Mouse (Mus musculus) embryonic facial prominence, embryonic 14.5 days (tissue): ENCODE data around the gene Rfng. TPM values are rescaled to one million over a fixed set of nuclear protein-coding genes. Genes with fewer than 3 reads are reported as not detected.
A peak's percentile ranks its signal among the peaks of the same experiment; 100 is the strongest.

Experiments used
- ATAC-seq: fragments of 200-750 bp; cut with Nextera tagmentation; 2 replicates; pipeline ENCODE4 v1.8.0; 2017; ENCODE audit warnings: low read depth, moderate number of reproducible peaks, moderate TSS enrichment
- DNase-seq: peaks from one replicate; pipeline ENCODE4 v3.0.0-alpha.2; 2015; ENCODE audit warnings: low spot score
- H3K27ac ChIP-seq: fragments of 300-500 bp; sonication (generic); replicated peaks from 2 replicates; pipeline ENCODE4 v1.5.1; 2014; ENCODE audit warnings: low read depth, mild to moderate bottlenecking, low read length, moderate library complexity
- H3K27me3 ChIP-seq: fragments of 300-500 bp; sonication (generic); replicated peaks from 2 replicates; pipeline ENCODE4 v1.6.1; 2014; ENCODE audit warnings: low read length; ENCODE audit not compliant: control insufficient read depth, insufficient read depth
- H3K36me3 ChIP-seq: fragments of 300-500 bp; sonication (generic); 2 replicates; pipeline ENCODE4 v1.6.1; 2014; ENCODE audit warnings: low read length, mixed read lengths; ENCODE audit not compliant: control insufficient read depth, insufficient read depth
- H3K4me1 ChIP-seq: fragments of 300-500 bp; sonication (generic); 2 replicates; pipeline ENCODE4 v1.6.1; 2014; ENCODE audit warnings: antibody characterized with exemption, low read length; ENCODE audit not compliant: control insufficient read depth, insufficient read depth
- H3K4me2 ChIP-seq: fragments of 300-500 bp; sonication (generic); 2 replicates; pipeline ENCODE4 v1.6.1; 2014; ENCODE audit warnings: low read depth, mild to moderate bottlenecking, low read length, moderate library complexity, mixed read lengths
- H3K4me3 ChIP-seq: fragments of 300-500 bp; sonication (generic); 2 replicates; pipeline ENCODE4 v1.5.1; 2014; ENCODE audit warnings: low read depth, mild to moderate bottlenecking, low read length
- H3K9ac ChIP-seq: fragments of 300-500 bp; sonication (generic); 2 replicates; pipeline ENCODE4 v1.6.1; 2014; ENCODE audit warnings: low read depth, mild to moderate bottlenecking, low read length, moderate library complexity, mixed read lengths
- H3K9me3 ChIP-seq: fragments of 300-500 bp; sonication (generic); 2 replicates; pipeline ENCODE4 v1.6.1; 2016; ENCODE audit warnings: low read length; ENCODE audit not compliant: control insufficient read depth
- WGBS: fragments of 180-500 bp; shearing (Covaris S2); extraction: QIAGEN DNeasy Blood & Tissue Kit; methylation state at CpG from one replicate; pipeline ENCODE4 v1.1.7; 2014; 5-methylcytosine and 5-hydroxymethylcytosine counted together
- polyA plus RNA-seq: library from polyadenylated mRNA; unstranded; fragments of >200 nt; fragmentation: Nextera tagmentation; extraction: Ambion mirVana; gene quantifications from 2 replicates; pipeline ENCODE4 v1.2.1, GENCODE M21; 2014

Gene Rfng
- polyA plus RNA-seq, 1 experiment from 2014 or later, result 32.5 TPM

DNA sequence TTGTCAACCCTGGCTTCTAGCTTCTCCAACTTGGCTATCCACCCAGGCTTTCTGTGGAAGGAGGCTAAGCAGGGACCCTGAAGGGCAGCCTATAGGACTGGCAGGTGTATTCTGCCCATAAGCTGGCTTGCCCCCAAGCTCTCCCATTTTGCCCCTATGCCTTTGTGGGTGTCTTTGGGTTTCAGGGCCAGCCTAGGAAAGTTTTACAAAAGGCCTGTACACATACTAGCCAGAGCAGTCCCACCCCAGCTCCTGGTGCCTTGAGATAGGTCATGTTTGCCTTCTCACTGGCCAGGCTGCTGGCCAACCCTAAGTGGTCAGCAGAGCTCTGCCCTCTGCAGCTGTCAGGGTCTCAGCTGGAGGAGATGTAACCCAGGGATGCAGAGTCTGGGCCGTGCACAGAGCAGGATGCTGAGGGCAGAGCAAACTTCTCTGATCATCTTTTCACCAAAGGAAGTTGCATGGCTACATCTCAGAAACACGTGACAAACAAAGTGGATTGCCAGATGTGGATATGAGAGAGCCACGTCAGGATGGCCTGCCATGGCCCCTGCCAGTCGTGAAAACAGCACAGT, 41.4 kb upstream of the Rfng start:
- DNase-seq, result no peak
- WGBS, result 33% methylated on average over 4 of the region's 4 CpGs
- Histone ChIP-seq H3K4me2 (peak overlapping the region; percentile 86), H3K4me1 (peaks cover 25% of the 10 kb centered on the region), H3K27me3 (no peaks in the 10 kb centered on the region), H3K9me3 (no peaks in the 10 kb centered on the region), H3K9ac (peak overlapping the region; percentile 89), H3K27ac (peak overlapping the region; percentile 98), H3K36me3 (peaks cover 28% of the 10 kb centered on the region), H3K4me3 (peak overlapping the region; percentile 91)
- ATAC-seq, result no peak

- DNase-seq, result no peak
- 0% methylated on average over 16 of the region's 21 CpGs for WGBS
- peak overlapping the region; percentile 86 for H3K4me2 ChIP-seq
- peaks cover 34% of the 10 kb centered on the region for H3K36me3 ChIP-seq
- H3K4me1 ChIP-seq, result peaks cover 25% of the 10 kb centered on the region
- peak overlapping the region; percentile 91 for H3K4me3 ChIP-seq
- H3K9me3 ChIP-seq, result no peaks in the 10 kb centered on the region
- H3K27ac ChIP-seq, result peak overlapping the region; percentile 98
- peak overlapping the region; percentile 89 for H3K9ac ChIP-seq
- H3K27me3 ChIP-seq, result no peaks in the 10 kb centered on the region
- ATAC-seq, result peak; percentile 47; the same call in 1 of the 2 replicates
These were observed 40.8 kb upstream of the Rfng start for GRCm38 (mm10) chr11:120824787-120825288.

DNA sequence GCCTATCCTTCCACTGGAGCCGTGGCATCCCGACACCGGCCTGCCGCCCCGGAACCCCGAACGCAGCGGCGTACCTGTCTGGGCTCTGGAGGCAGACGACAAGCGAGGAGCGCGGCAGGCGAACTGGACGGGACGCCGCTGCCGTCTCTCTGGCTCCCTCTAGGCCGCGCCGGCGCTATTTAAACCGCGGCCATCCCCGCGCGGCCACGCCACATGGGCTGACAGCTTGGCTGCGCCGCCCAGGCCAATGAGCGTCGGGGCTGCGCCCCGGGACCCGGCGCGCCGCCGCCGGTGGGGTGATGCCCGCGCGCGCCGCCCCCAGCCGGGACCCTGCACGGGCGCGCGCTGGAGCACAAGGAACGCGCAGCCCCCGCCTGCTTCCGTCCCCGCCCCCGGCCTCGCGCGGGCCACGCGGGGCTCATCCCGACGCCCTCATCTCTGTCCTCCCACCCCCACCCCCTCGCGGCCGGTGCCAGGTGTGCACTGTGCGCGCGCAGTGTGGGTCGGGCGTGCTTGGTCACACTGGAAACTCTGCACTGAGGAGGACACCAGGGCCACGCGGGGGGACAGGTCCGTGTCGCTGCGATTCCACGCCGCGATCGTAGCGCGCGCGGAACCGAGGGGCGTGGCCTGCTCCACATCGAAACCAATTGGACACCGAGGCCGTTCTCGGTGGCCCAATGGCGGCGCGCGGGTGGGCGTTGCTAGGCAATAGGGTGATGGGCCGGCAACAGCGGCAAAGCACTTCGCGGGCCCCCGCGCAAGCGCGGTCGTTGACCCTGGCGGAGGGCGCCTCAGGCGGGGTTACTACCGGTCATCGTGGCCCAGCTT, 40.2 kb upstream of the Rfng start, which contains the start of gene Fasn:
Gene Fasn (minus strand): TSS at position 592 of the 831 bp plus-strand sequence.
- Histone ChIP-seq H3K4me2 (peak within 1 kb of the TSS; percentile 86), H3K9me3 (no peaks in the 10 kb centered on the region), H3K9ac (peak within 1 kb of the TSS; percentile 89), H3K27me3 (no peaks in the 10 kb centered on the region), H3K4me1 (peaks cover 25% of the 10 kb centered on the region), H3K27ac (peak within 1 kb of the TSS; percentile 98), H3K36me3 (peaks cover 41% of the 10 kb centered on the region), H3K4me3 (peak within 1 kb of the TSS; percentile 91)
- under 1% methylated on average over 47 of the region's 109 CpGs for WGBS
- peak; percentile 98 for DNase-seq
- peak; percentile 94 for ATAC-seq

DNA sequence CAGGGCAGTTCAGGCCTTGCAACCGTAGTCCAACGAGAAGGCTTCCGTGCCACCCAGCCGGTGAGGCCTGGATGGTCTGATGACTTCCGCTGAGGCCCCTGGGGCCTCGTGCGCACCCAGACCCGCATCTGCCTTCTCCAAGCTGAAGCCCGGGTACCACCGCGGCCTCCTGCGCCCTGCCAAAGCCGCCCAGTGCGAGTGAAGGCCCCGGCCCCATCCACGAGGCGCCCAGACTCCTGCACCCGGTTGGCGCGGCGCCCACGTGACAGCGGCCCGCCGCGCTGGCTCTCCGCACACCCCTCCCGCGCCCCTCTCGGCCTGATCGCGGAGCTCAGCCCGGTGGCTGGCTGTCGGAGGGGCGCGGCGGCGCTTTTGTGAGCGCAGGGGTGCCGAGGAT, 39.5 kb upstream of the Rfng start:
- Histone ChIP-seq H3K36me3 (peaks cover 47% of the 10 kb centered on the region), H3K4me1 (peaks cover 25% of the 10 kb centered on the region), H3K4me3 (peak overlapping the region; percentile 91), H3K27me3 (no peaks in the 10 kb centered on the region), H3K4me2 (peak overlapping the region; percentile 86), H3K9ac (peak overlapping the region; percentile 89), H3K27ac (peak overlapping the region; percentile 98), H3K9me3 (no peaks in the 10 kb centered on the region)
- ATAC-seq (peak; percentile 51), DNase-seq (peak; percentile 76)
- 0% methylated on average over 13 of the region's 40 CpGs for WGBS

DNA sequence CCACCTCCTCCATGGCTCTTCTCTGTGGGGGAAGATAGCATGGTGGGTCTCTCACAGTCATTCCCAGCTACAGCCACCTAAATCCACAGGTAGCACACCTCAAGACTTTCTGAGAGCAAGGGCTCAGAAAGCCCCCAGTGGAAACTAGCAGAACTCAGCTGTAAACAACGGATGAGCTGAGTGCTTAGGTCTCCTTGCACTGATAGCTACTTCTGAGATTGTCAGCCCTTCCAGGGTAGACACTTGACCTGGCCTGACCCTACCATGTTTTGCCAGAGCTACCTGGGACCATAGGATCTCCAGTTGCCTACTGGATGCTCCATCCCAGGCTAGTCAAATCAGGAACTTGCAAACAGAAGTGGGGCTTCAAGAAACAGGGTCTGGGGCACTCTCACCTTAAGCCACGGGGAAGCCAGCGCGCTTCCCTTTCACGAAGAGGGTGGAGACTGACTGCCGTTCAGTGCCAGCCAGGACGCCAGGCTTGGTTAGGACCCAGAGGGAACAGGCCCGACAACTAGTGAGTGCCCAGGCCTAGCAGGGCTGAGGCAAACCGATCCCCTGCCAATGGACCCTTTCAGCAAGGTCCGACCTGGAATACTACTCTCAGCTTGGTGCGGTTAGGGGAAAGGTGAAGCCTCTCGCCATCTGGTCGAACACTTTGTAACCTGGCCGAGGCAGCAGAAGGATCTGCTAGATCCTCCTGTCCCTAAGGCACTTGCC, 39.0 kb upstream of the Rfng start:
- H3K4me2 ChIP-seq, result peak overlapping the region; percentile 86
- no peaks in the 10 kb centered on the region for H3K9me3 ChIP-seq
- peak overlapping the region; percentile 91 for H3K4me3 ChIP-seq
- peaks cover 25% of the 10 kb centered on the region for H3K4me1 ChIP-seq
- H3K36me3 ChIP-seq, result peaks cover 52% of the 10 kb centered on the region
- peak overlapping the region; percentile 98 for H3K27ac ChIP-seq
- peak; percentile 14 for DNase-seq
- WGBS, result under 1% methylated on average over 12 of the region's 14 CpGs
- no peaks in the 10 kb centered on the region for H3K27me3 ChIP-seq
- ATAC-seq, result no peak
- H3K9ac ChIP-seq, result peak overlapping the region; percentile 89

- DNase-seq, result no peak
- Histone ChIP-seq H3K27ac (no peak overlapping the region), H3K9ac (peak overlapping the region; percentile 89), H3K36me3 (peaks cover 59% of the 10 kb centered on the region), H3K4me3 (peak overlapping the region; percentile 91), H3K4me2 (peak overlapping the region; percentile 86), H3K4me1 (peaks cover 25% of the 10 kb centered on the region), H3K9me3 (no peaks in the 10 kb centered on the region), H3K27me3 (no peaks in the 10 kb centered on the region)
- ATAC-seq, result no peak
- WGBS, result 35% methylated on average over 4 of the region's 4 CpGs
These were observed 38.3 kb upstream of the Rfng start for GRCm38 (mm10) chr11:120822321-120822720.

GRCm38 (mm10) chr11:120821076-120821922, 37.3 kb upstream of the Rfng start:
- H3K9ac ChIP-seq, result peak overlapping the region; percentile 89; the same call in 1 of the 2 replicates
- H3K36me3 ChIP-seq, result peaks cover 65% of the 10 kb centered on the region
- H3K4me3 ChIP-seq, result peak overlapping the region; percentile 91
- peaks cover 25% of the 10 kb centered on the region for H3K4me1 ChIP-seq
- WGBS, result 79% methylated on average over 14 of the region's 14 CpGs
- ATAC-seq (no peak), DNase-seq (no peak)
- H3K27me3 ChIP-seq, result no peaks in the 10 kb centered on the region
- H3K4me2 ChIP-seq, result peak overlapping the region; percentile 86
- H3K9me3 ChIP-seq, result no peaks in the 10 kb centered on the region
- H3K27ac ChIP-seq, result no peak overlapping the region
